Mouse (Mus musculus): Measurements from ENCODE around the gene Myo5a.

- TF ChIP-seq POLR2A (IDR thresholded peaks at IDR 0.05; ENCODE audit: insufficient read depth, low read depth, low read length) (no peak), CTCF (IDR thresholded peaks at IDR 0.05) (no peak)
Observed at GRCm38 (mm10) chr9:75121126-75121525, 50.3 kb downstream of the Myo5a start.

All from heart, adult 2 months (tissue).